Mouse (Mus musculus) cortical plate, adult 2 months (tissue): Measurements from ENCODE around the gene Usp48.

ENCODE experiments used
- CTCF ChIP-seq: fragments of 200-500 bp; IDR thresholded peaks from 2 replicates; pipeline ENCODE4 v1.5.1; 2011; ENCODE audit warnings: mild to moderate bottlenecking, control low read depth, low read length; ENCODE audit not compliant: insufficient read depth; ENCODE audit errors: extremely low read depth
- POLR2A ChIP-seq: fragments of 200-500 bp; IDR thresholded peaks from 2 replicates; pipeline ENCODE4 v1.6.1; 2011; ENCODE audit warnings: mild to moderate bottlenecking, low read length, control low read depth; ENCODE audit not compliant: insufficient read depth; ENCODE audit errors: extremely low read depth

- TF ChIP-seq CTCF: no peak
- no peak for TF ChIP-seq POLR2A
Measured at GRCm38 (mm10) chr4:137660364-137661077, 67.0 kb downstream of the Usp48 start.
